Mouse (Mus musculus): ENCODE results near the gene Jazf1. TPM values are rescaled to one million over a fixed set of nuclear protein-coding genes. Genes with fewer than 3 reads are reported as not detected.

Jazf1 gene
- polyA plus RNA-seq, 1 experiment, result 0.27 TPM

GRCm38 (mm10) chr6:53068875-53069178, 396 bp upstream of the Jazf1 start:
- H3K27me3 ChIP-seq (ENCODE audit: control insufficient read depth, insufficient read depth, low read length), result peaks cover 16% of the 10 kb centered on the region
- WGBS, result 8% methylated on average over 6 of the region's 6 CpGs
- TF ChIP-seq POLR2A (IDR thresholded peaks at IDR 0.05; ENCODE audit: low read depth, low read length), result no peak
- TF ChIP-seq CTCF (IDR thresholded peaks at IDR 0.05; ENCODE audit: extremely low read depth, insufficient read length, insufficient replicate concordance, low read depth, low read length), result no peak
- no peaks in the 10 kb centered on the region for H3K36me3 ChIP-seq (ENCODE audit: control insufficient read depth, insufficient read depth, low read length)
- peak overlapping the region; percentile 74 for H3K4me3 ChIP-seq (ENCODE audit: low read depth, low read length)
- peaks cover 3% of the 10 kb centered on the region; the same call in 1 of the 2 replicates for H3K4me1 ChIP-seq (ENCODE audit: control insufficient read depth, insufficient read depth, insufficient read length, low read length)
- no peak overlapping the region for H3K27ac ChIP-seq (ENCODE audit: insufficient read depth, low read depth, low read length)

GRCm38 (mm10) chr6:53067446-53067988, 914 bp downstream of the Jazf1 start:
- Histone ChIP-seq H3K27ac (ENCODE audit: insufficient read depth, low read depth, low read length) (no peak overlapping the region), H3K36me3 (ENCODE audit: control insufficient read depth, insufficient read depth, low read length) (no peaks in the 10 kb centered on the region), H3K4me1 (ENCODE audit: control insufficient read depth, insufficient read depth, insufficient read length, low read length) (peaks cover 3% of the 10 kb centered on the region; the same call in 1 of the 2 replicates), H3K4me3 (ENCODE audit: low read depth, low read length) (peak overlapping the region; percentile 74), H3K27me3 (ENCODE audit: control insufficient read depth, insufficient read depth, low read length) (peaks cover 16% of the 10 kb centered on the region)
- 11% methylated on average over 40 of the region's 41 CpGs for WGBS
- TF ChIP-seq POLR2A (IDR thresholded peaks at IDR 0.05; ENCODE audit: low read depth, low read length) (no peak), CTCF (IDR thresholded peaks at IDR 0.05; ENCODE audit: extremely low read depth, insufficient read length, insufficient replicate concordance, low read depth, low read length) (no peak)

- H3K4me3 ChIP-seq (ENCODE audit: low read depth, low read length), result no peak overlapping the region
- no peaks in the 10 kb centered on the region for H3K36me3 ChIP-seq (ENCODE audit: control insufficient read depth, insufficient read depth, low read length)
- no peak overlapping the region for H3K27ac ChIP-seq (ENCODE audit: insufficient read depth, low read depth, low read length)
- peaks cover 3% of the 10 kb centered on the region; the same call in 1 of the 2 replicates for H3K4me1 ChIP-seq (ENCODE audit: control insufficient read depth, insufficient read depth, insufficient read length, low read length)
- peaks cover 16% of the 10 kb centered on the region for H3K27me3 ChIP-seq (ENCODE audit: control insufficient read depth, insufficient read depth, low read length)
- TF ChIP-seq CTCF (IDR thresholded peaks at IDR 0.05; ENCODE audit: extremely low read depth, insufficient read length, insufficient replicate concordance, low read depth, low read length) (no peak), POLR2A (IDR thresholded peaks at IDR 0.05; ENCODE audit: low read depth, low read length) (no peak)
- WGBS, result 70% methylated on average over 3 of the region's 3 CpGs
Observed at GRCm38 (mm10) chr6:53066978-53067377, 1.5 kb downstream of the Jazf1 start.

GRCm38 (mm10) chr6:53064070-53064469, 4.4 kb downstream of the Jazf1 start:
- Histone ChIP-seq H3K4me3 (ENCODE audit: low read depth, low read length) (no peak overlapping the region), H3K4me1 (ENCODE audit: control insufficient read depth, insufficient read depth, insufficient read length, low read length) (peaks cover 3% of the 10 kb centered on the region; the same call in 1 of the 2 replicates), H3K36me3 (ENCODE audit: control insufficient read depth, insufficient read depth, low read length) (no peaks in the 10 kb centered on the region), H3K27me3 (ENCODE audit: control insufficient read depth, insufficient read depth, low read length) (peaks cover 16% of the 10 kb centered on the region), H3K27ac (ENCODE audit: insufficient read depth, low read depth, low read length) (no peak overlapping the region)
- WGBS, result 72% methylated on average over 4 of the region's 4 CpGs
- TF ChIP-seq POLR2A (IDR thresholded peaks at IDR 0.05; ENCODE audit: low read depth, low read length) (no peak), CTCF (IDR thresholded peaks at IDR 0.05; ENCODE audit: extremely low read depth, insufficient read length, insufficient replicate concordance, low read depth, low read length) (no peak)

- 43% methylated on average over 2 of the region's 2 CpGs for WGBS
- no peak for TF ChIP-seq POLR2A (IDR thresholded peaks at IDR 0.05; ENCODE audit: low read depth, low read length)
- no peak for TF ChIP-seq CTCF (IDR thresholded peaks at IDR 0.05; ENCODE audit: extremely low read depth, insufficient read length, insufficient replicate concordance, low read depth, low read length)
- no peaks in the 10 kb centered on the region for H3K4me1 ChIP-seq (ENCODE audit: control insufficient read depth, insufficient read depth, insufficient read length, low read length)
- H3K4me3 ChIP-seq (ENCODE audit: low read depth, low read length), result no peak overlapping the region
- H3K36me3 ChIP-seq (ENCODE audit: control insufficient read depth, insufficient read depth, low read length), result no peaks in the 10 kb centered on the region
- no peaks in the 10 kb centered on the region for H3K27me3 ChIP-seq (ENCODE audit: control insufficient read depth, insufficient read depth, low read length)
- no peak overlapping the region for H3K27ac ChIP-seq (ENCODE audit: insufficient read depth, low read depth, low read length)
Observed at GRCm38 (mm10) chr6:53054909-53055308, 13.5 kb downstream of the Jazf1 start.

- no peaks in the 10 kb centered on the region for H3K4me1 ChIP-seq (ENCODE audit: control insufficient read depth, insufficient read depth, insufficient read length, low read length)
- WGBS, result 89% methylated on average over 2 of the region's 2 CpGs
- H3K4me3 ChIP-seq (ENCODE audit: low read depth, low read length), result no peak overlapping the region
- TF ChIP-seq CTCF (IDR thresholded peaks at IDR 0.05; ENCODE audit: extremely low read depth, insufficient read length, insufficient replicate concordance, low read depth, low read length) (no peak), POLR2A (IDR thresholded peaks at IDR 0.05; ENCODE audit: low read depth, low read length) (no peak)
- H3K36me3 ChIP-seq (ENCODE audit: control insufficient read depth, insufficient read depth, low read length), result no peaks in the 10 kb centered on the region
- no peaks in the 10 kb centered on the region for H3K27me3 ChIP-seq (ENCODE audit: control insufficient read depth, insufficient read depth, low read length)
- H3K27ac ChIP-seq (ENCODE audit: insufficient read depth, low read depth, low read length), result no peak overlapping the region
Observed at GRCm38 (mm10) chr6:53045501-53045900, 22.9 kb downstream of the Jazf1 start.

- TF ChIP-seq CTCF (IDR thresholded peaks at IDR 0.05; ENCODE audit: extremely low read depth, insufficient read length, insufficient replicate concordance, low read depth, low read length) (no peak), POLR2A (IDR thresholded peaks at IDR 0.05; ENCODE audit: low read depth, low read length) (no peak)
- no peak overlapping the region for H3K4me3 ChIP-seq (ENCODE audit: low read depth, low read length)
- H3K27me3 ChIP-seq (ENCODE audit: control insufficient read depth, insufficient read depth, low read length), result no peaks in the 10 kb centered on the region
- H3K27ac ChIP-seq (ENCODE audit: insufficient read depth, low read depth, low read length), result no peak overlapping the region
- H3K4me1 ChIP-seq (ENCODE audit: control insufficient read depth, insufficient read depth, insufficient read length, low read length), result no peaks in the 10 kb centered on the region
- H3K36me3 ChIP-seq (ENCODE audit: control insufficient read depth, insufficient read depth, low read length), result no peaks in the 10 kb centered on the region
- WGBS, result 64% methylated on average over 3 of the region's 3 CpGs
Observed at GRCm38 (mm10) chr6:53038176-53038575, 30.3 kb downstream of the Jazf1 start.
